Mouse (Mus musculus) liver, adult 2 months (tissue): ENCODE data around the gene Krt6b.

Experiments
- CTCF ChIP-seq: fragments of 200-500 bp; IDR thresholded peaks from 2 replicates; pipeline ENCODE4 v1.5.1; 2011; ENCODE audit warnings: low read depth, low read length, control low read depth
- POLR2A ChIP-seq: fragments of 200-500 bp; IDR thresholded peaks from 2 replicates; pipeline ENCODE4 v1.6.1; 2011; ENCODE audit warnings: low read length, control low read depth; ENCODE audit not compliant: insufficient read depth; ENCODE audit errors: extremely low read depth

GRCm38 (mm10) chr15:101713731-101714130 is 33.6 kb upstream of the Krt6b start:
- no peak for TF ChIP-seq CTCF
- TF ChIP-seq POLR2A, result no peak
